Mouse (Mus musculus) hindbrain, embryonic 14.5 days (tissue): ENCODE data around the gene Dcaf12l1. TPM values are rescaled to one million over a fixed set of nuclear protein-coding genes. Genes with fewer than 3 reads are reported as not detected.
"Not testable (repeated sequence)": the region's sequence is repeated elsewhere in the genome, so short reads cannot be mapped to it uniquely, and the experiment has no call there.

Experiments
- ATAC-seq: fragments of 200-750 bp; cut with Nextera tagmentation; 2 replicates; pipeline ENCODE4 v1.8.0; 2017; ENCODE audit warnings: moderate number of reproducible peaks, mild to moderate bottlenecking, moderate TSS enrichment, moderate library complexity; ENCODE audit not compliant: low FRiP score
- DNase-seq: peaks from one replicate; pipeline ENCODE4 v3.0.0-alpha.2; 2015; ENCODE audit warnings: low spot score
- H3K27ac ChIP-seq: fragments of 300-500 bp; sonication (generic); 2 replicates; pipeline ENCODE4 v1.5.1; 2014; ENCODE audit warnings: mild to moderate bottlenecking, moderate library complexity
- H3K27me3 ChIP-seq: fragments of 300-500 bp; sonication (generic); 2 replicates; pipeline ENCODE4 v1.6.1; 2014; ENCODE audit warnings: mild to moderate bottlenecking, low read length, mixed read lengths; ENCODE audit not compliant: control insufficient read depth, insufficient read depth
- H3K36me3 ChIP-seq: fragments of 300-500 bp; sonication (generic); replicated peaks from 2 replicates; pipeline ENCODE4 v1.6.1; 2014; ENCODE audit not compliant: control insufficient read depth, insufficient read depth
- H3K4me1 ChIP-seq: fragments of 300-500 bp; sonication (generic); replicated peaks from 2 replicates; pipeline ENCODE4 v1.6.1; 2014; ENCODE audit warnings: antibody characterized with exemption, low read length, mixed read lengths; ENCODE audit not compliant: control insufficient read depth, insufficient read depth
- H3K4me2 ChIP-seq: fragments of 300-500 bp; sonication (generic); replicated peaks from 2 replicates; pipeline ENCODE4 v1.6.1; 2014; ENCODE audit warnings: mild to moderate bottlenecking, moderate library complexity
- H3K4me3 ChIP-seq: fragments of 300-500 bp; sonication (generic); replicated peaks from 2 replicates; pipeline ENCODE4 v1.5.1; 2014; ENCODE audit warnings: mild to moderate bottlenecking, low read length
- H3K9ac ChIP-seq: fragments of 300-500 bp; sonication (generic); 2 replicates; pipeline ENCODE4 v1.6.1; 2014
- H3K9me3 ChIP-seq: fragments of 300-500 bp; sonication (generic); 2 replicates; pipeline ENCODE4 v1.6.1; 2016; ENCODE audit warnings: low read length; ENCODE audit not compliant: control insufficient read depth
- WGBS: fragments of 180-500 bp; shearing (Covaris S2); extraction: QIAGEN DNeasy Blood & Tissue Kit; methylation state at CpG from one replicate; pipeline ENCODE4 v1.1.7; 2014; 5-methylcytosine and 5-hydroxymethylcytosine counted together
- polyA plus RNA-seq: library from polyadenylated mRNA; unstranded; fragments of >200 nt; fragmentation: Nextera tagmentation; extraction: Ambion mirVana; gene quantifications from 2 replicates; pipeline ENCODE4 v1.2.1, GENCODE M21; 2014

The Dcaf12l1 gene
- 12.8 and 15.7 TPM in 2 replicates for polyA plus RNA-seq

- H3K9me3 ChIP-seq, result no peaks in the 10 kb centered on the region
- no peaks in the 10 kb centered on the region for H3K4me1 ChIP-seq
- ATAC-seq (peak; percentile 94), DNase-seq (peak; percentile 53)
- H3K36me3 ChIP-seq, result no peaks in the 10 kb centered on the region
- 16% methylated on average over 39 of the region's 47 CpGs for WGBS
- no peaks in the 10 kb centered on the region for H3K27me3 ChIP-seq
- H3K27ac ChIP-seq, result 0 out of 2 replicates have a peak within 1 kb of the TSS, but pooled peaks have one; percentile 20
- peak within 1 kb of the TSS; percentile 55 for H3K4me3 ChIP-seq
- peak within 1 kb of the TSS; percentile 71 for H3K9ac ChIP-seq
- H3K4me2 ChIP-seq, result peak within 1 kb of the TSS; percentile 70
Observed at GRCm38 (mm10) chrX:44789761-44790411, at the start of gene Dcaf12l1. Gene Dcaf12l1, minus strand, starts transcription at chrX:44790197.

GRCm38 (mm10) chrX:44809356-44809755, 19.4 kb upstream of the Dcaf12l1 start:
- DNase-seq, H3K4me1 ChIP-seq, H3K36me3 ChIP-seq, H3K9ac ChIP-seq, H3K9me3 ChIP-seq, H3K4me3 ChIP-seq, H3K27me3 ChIP-seq, ATAC-seq, H3K27ac ChIP-seq, H3K4me2 ChIP-seq: not testable (repeated sequence)
- WGBS, result 71% methylated on average over 1 of the region's 1 CpGs

GRCm38 (mm10) chrX:44789036-44789760, 799 bp downstream of the Dcaf12l1 start:
- Histone ChIP-seq H3K27ac (0 out of 2 replicates have a peak overlapping the region, but pooled peaks have one; percentile 20), H3K4me2 (peak overlapping the region; percentile 70), H3K36me3 (no peaks in the 10 kb centered on the region), H3K9ac (peak overlapping the region; percentile 71), H3K27me3 (no peaks in the 10 kb centered on the region), H3K4me3 (peak overlapping the region; percentile 55), H3K9me3 (no peaks in the 10 kb centered on the region), H3K4me1 (no peaks in the 10 kb centered on the region)
- DNase-seq (no peak), ATAC-seq (peak; percentile 56; the same call in 1 of the 2 replicates)
- WGBS, result 40% methylated on average over 36 of the region's 36 CpGs
